Mouse (Mus musculus) midbrain, embryonic 12.5 days (tissue): ENCODE data around the gene Mrc1. TPM values are rescaled to one million over a fixed set of nuclear protein-coding genes. Genes with fewer than 3 reads are reported as not detected.

Experiments
- ATAC-seq: fragments of 200-750 bp; cut with Nextera tagmentation; 2 replicates; pipeline ENCODE4 v1.8.0; 2017; ENCODE audit warnings: low read depth, moderate TSS enrichment, moderate library complexity; ENCODE audit not compliant: low FRiP score
- H3K27ac ChIP-seq: fragments of 300-500 bp; sonication (generic); replicated peaks from 2 replicates; pipeline ENCODE4 v1.5.1; 2016; ENCODE audit warnings: mild to moderate bottlenecking
- H3K27me3 ChIP-seq: fragments of 300-500 bp; sonication (generic); 2 replicates; pipeline ENCODE4 v1.6.1; 2016; ENCODE audit warnings: mild to moderate bottlenecking
- H3K36me3 ChIP-seq: fragments of 300-500 bp; sonication (generic); 2 replicates; pipeline ENCODE4 v1.6.1; 2016
- H3K4me1 ChIP-seq: fragments of 300-500 bp; sonication (generic); 2 replicates; pipeline ENCODE4 v1.6.1; 2016
- H3K4me2 ChIP-seq: fragments of 300-500 bp; sonication (generic); replicated peaks from 2 replicates; pipeline ENCODE4 v1.6.1; 2016; ENCODE audit warnings: mild to moderate bottlenecking, moderate library complexity
- H3K4me3 ChIP-seq: fragments of 300-500 bp; sonication (generic); 2 replicates; pipeline ENCODE4 v1.5.1; 2016; ENCODE audit warnings: mild to moderate bottlenecking
- H3K9ac ChIP-seq: fragments of 300-500 bp; sonication (generic); replicated peaks from 2 replicates; pipeline ENCODE4 v1.6.1; 2016; ENCODE audit warnings: mild to moderate bottlenecking, moderate library complexity
- H3K9me3 ChIP-seq: fragments of 300-500 bp; sonication (generic); 2 replicates; pipeline ENCODE4 v1.6.1; 2016; ENCODE audit warnings: mild to moderate bottlenecking
- WGBS: fragments of 180-500 bp; shearing (Covaris S2); methylation state at CpG from one replicate; pipeline ENCODE4 v1.1.7; 2016; 5-methylcytosine and 5-hydroxymethylcytosine counted together
- polyA plus RNA-seq: library from polyadenylated mRNA; unstranded; fragments of >200 nt; fragmentation: Nextera tagmentation; extraction: Ambion mirVana; gene quantifications from 2 replicates; pipeline ENCODE4 v1.2.1, GENCODE M21; 2016

Mrc1 gene
- polyA plus RNA-seq, 1 experiment from 2014 or later: 9.0 TPM

DNA sequence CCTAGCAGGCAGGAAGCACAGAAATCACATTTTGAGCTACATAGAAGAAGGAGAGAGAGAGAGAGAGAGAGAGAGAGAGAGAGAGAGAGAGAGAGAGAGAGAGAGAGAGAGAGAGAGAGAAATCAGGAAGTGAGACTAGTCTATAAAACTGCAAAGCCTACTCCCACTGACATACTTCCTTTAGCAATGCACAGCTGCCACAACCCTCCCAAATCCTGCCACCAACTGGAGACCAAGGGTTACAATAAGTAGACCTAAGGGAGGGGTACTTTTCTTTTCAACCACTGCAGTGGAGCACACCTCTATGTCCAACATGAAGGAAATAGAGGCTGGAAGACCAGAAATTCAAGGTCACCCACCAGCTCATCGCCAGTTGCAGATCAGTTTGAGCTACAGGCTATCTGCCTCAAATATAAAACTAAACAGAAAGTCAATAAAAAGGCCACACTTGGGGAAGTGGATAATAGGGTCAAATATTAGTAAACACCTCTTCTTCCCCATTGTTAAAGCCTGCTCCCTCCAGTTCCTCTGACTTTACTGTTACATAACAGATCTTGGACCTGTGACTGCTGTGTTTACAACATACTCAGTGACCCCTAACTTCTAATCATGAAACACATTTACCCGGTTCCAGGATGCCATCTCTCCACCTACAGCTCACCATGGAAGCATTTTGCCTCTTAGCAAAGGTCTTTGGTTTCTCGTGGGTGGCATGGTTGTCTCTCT lies 20.8 kb downstream of the Mrc1 start:
- Histone ChIP-seq H3K27me3 (no peaks in the 10 kb centered on the region), H3K4me2 (no peak overlapping the region), H3K9ac (no peak overlapping the region), H3K9me3 (no peaks in the 10 kb centered on the region), H3K27ac (no peak overlapping the region), H3K36me3 (no peaks in the 10 kb centered on the region), H3K4me1 (no peaks in the 10 kb centered on the region), H3K4me3 (no peak overlapping the region)
- no peak for ATAC-seq
- WGBS: 78% methylated on average over 3 of the region's 3 CpGs

GRCm38 (mm10) chr2:14251938-14252337 lies 22.7 kb downstream of the Mrc1 start:
- Histone ChIP-seq H3K4me2 (no peak overlapping the region), H3K27me3 (no peaks in the 10 kb centered on the region), H3K9me3 (no peaks in the 10 kb centered on the region), H3K4me3 (no peak overlapping the region), H3K36me3 (no peaks in the 10 kb centered on the region), H3K27ac (no peak overlapping the region), H3K9ac (no peak overlapping the region), H3K4me1 (no peaks in the 10 kb centered on the region)
- 84% methylated on average over 3 of the region's 3 CpGs for WGBS
- ATAC-seq: no peak

GRCm38 (mm10) chr2:14258345-14258850 lies 29.2 kb downstream of the Mrc1 start:
- Histone ChIP-seq H3K27ac (no peak overlapping the region), H3K9ac (no peak overlapping the region), H3K4me2 (no peak overlapping the region), H3K4me1 (no peaks in the 10 kb centered on the region), H3K27me3 (no peaks in the 10 kb centered on the region), H3K36me3 (no peaks in the 10 kb centered on the region), H3K4me3 (no peak overlapping the region), H3K9me3 (no peaks in the 10 kb centered on the region)
- ATAC-seq: no peak

DNA sequence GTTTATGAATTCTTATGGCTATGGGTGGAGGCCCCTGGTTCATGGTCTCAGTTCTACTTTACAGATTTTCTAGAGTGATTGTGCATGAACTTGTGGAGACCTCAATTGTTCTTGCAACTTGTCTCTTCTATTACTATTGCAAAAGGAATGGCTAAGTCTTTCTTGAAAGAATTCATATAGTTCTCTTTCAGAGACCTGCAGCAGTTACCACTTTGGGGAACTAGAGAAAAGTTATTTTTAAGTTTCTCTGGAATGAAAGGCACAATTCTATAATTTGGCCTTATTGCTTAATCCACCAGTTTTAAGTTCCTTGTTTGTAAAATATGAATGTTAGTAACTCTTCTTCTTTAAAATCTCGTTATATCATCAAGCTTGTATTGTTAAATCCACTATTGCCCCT lies 32.9 kb downstream of the Mrc1 start:
- 85% methylated on average over 1 of the region's 1 CpGs for WGBS
- no peak overlapping the region for H3K9ac ChIP-seq
- H3K27ac ChIP-seq: no peak overlapping the region
- H3K36me3 ChIP-seq: no peaks in the 10 kb centered on the region
- no peak overlapping the region for H3K4me2 ChIP-seq
- no peaks in the 10 kb centered on the region for H3K4me1 ChIP-seq
- H3K27me3 ChIP-seq: no peaks in the 10 kb centered on the region
- ATAC-seq: no peak
- H3K4me3 ChIP-seq: no peak overlapping the region
- H3K9me3 ChIP-seq: no peaks in the 10 kb centered on the region

DNA sequence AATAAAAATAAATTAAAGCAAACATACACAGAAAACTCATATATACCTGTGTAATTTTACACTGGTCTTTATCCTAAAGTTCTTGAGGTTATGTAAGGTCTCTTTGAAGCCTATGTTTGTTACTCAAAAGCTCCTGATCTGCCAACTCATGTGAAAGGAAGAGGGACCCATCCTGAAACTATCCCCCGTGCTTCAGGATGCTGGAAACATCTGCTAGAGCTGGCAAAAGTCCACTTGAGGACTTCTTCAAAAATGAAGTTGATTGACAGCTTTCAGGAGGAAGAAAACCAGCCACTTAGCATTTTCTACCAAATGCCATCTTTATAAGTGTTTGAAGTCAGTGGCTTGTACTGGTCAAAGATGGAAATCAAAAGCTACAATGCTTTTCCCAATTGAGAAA lies 40.0 kb downstream of the Mrc1 start:
- H3K27ac ChIP-seq: no peak overlapping the region
- H3K36me3 ChIP-seq: no peaks in the 10 kb centered on the region
- no peaks in the 10 kb centered on the region for H3K4me1 ChIP-seq
- WGBS: 75% methylated on average over 1 of the region's 1 CpGs
- H3K9ac ChIP-seq: no peak overlapping the region
- no peaks in the 10 kb centered on the region for H3K27me3 ChIP-seq
- no peak overlapping the region for H3K4me3 ChIP-seq
- H3K4me2 ChIP-seq: no peak overlapping the region
- H3K9me3 ChIP-seq: no peaks in the 10 kb centered on the region
- no peak for ATAC-seq

- H3K27me3 ChIP-seq: no peaks in the 10 kb centered on the region
- no peaks in the 10 kb centered on the region for H3K36me3 ChIP-seq
- no peak overlapping the region for H3K9ac ChIP-seq
- WGBS: 90% methylated on average over 1 of the region's 1 CpGs
- no peaks in the 10 kb centered on the region for H3K9me3 ChIP-seq
- H3K4me2 ChIP-seq: no peak overlapping the region
- no peak overlapping the region for H3K4me3 ChIP-seq
- no peaks in the 10 kb centered on the region for H3K4me1 ChIP-seq
- no peak overlapping the region for H3K27ac ChIP-seq
- no peak for ATAC-seq
Measured at GRCm38 (mm10) chr2:14272088-14272487, 42.9 kb downstream of the Mrc1 start.

GRCm38 (mm10) chr2:14275796-14276195 lies 46.6 kb downstream of the Mrc1 start:
- H3K27me3 ChIP-seq: no peaks in the 10 kb centered on the region
- H3K9me3 ChIP-seq: no peaks in the 10 kb centered on the region
- H3K4me2 ChIP-seq: no peak overlapping the region
- H3K36me3 ChIP-seq: no peaks in the 10 kb centered on the region
- H3K4me3 ChIP-seq: no peak overlapping the region
- ATAC-seq: no peak
- no peak overlapping the region for H3K27ac ChIP-seq
- H3K9ac ChIP-seq: no peak overlapping the region
- WGBS: 83% methylated on average over 5 of the region's 5 CpGs
- H3K4me1 ChIP-seq: no peaks in the 10 kb centered on the region

DNA sequence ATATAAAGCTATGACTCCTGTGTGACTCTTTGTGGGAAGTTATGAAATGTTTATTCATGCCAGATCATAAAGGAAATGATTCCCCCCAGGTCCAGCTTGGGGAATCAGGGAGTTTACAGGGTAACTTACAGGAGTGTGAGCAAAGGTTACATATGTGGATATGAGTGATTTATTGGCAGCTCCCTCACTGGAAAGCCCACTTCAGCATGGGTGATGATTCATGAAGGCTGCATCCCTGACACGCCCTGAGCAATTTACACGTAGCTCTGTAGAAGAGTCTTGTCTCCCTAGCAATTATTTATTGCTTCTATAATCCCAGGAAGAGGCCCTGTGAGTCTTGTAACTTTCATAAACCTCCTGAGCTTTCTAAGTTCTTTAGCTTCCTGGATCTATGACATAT lies 50.1 kb downstream of the Mrc1 start:
- 69% methylated on average over 2 of the region's 2 CpGs for WGBS
- Histone ChIP-seq H3K4me3 (no peak overlapping the region), H3K36me3 (no peaks in the 10 kb centered on the region), H3K9me3 (no peaks in the 10 kb centered on the region), H3K27me3 (no peaks in the 10 kb centered on the region), H3K9ac (no peak overlapping the region), H3K27ac (no peak overlapping the region), H3K4me2 (no peak overlapping the region), H3K4me1 (no peaks in the 10 kb centered on the region)
- no peak for ATAC-seq

GRCm38 (mm10) chr2:14279795-14280194 lies 50.6 kb downstream of the Mrc1 start:
- ATAC-seq: no peak
- no peaks in the 10 kb centered on the region for H3K27me3 ChIP-seq
- no peak overlapping the region for H3K4me3 ChIP-seq
- H3K9me3 ChIP-seq: no peaks in the 10 kb centered on the region
- no peak overlapping the region for H3K4me2 ChIP-seq
- whole genome bisulfite sequencing: 88% methylated on average over 6 of the region's 6 CpGs
- H3K36me3 ChIP-seq: no peaks in the 10 kb centered on the region
- no peaks in the 10 kb centered on the region for H3K4me1 ChIP-seq
- H3K9ac ChIP-seq: no peak overlapping the region
- H3K27ac ChIP-seq: no peak overlapping the region

- Histone ChIP-seq H3K36me3 (no peaks in the 10 kb centered on the region), H3K4me2 (no peak overlapping the region), H3K9ac (no peak overlapping the region), H3K9me3 (no peaks in the 10 kb centered on the region), H3K27me3 (no peaks in the 10 kb centered on the region), H3K4me3 (no peak overlapping the region), H3K4me1 (no peaks in the 10 kb centered on the region), H3K27ac (no peak overlapping the region)
- peak; percentile 76 for ATAC-seq
- 36% methylated on average over 5 of the region's 5 CpGs for WGBS
Measured at GRCm38 (mm10) chr2:14295334-14295733, 66.1 kb downstream of the Mrc1 start.

DNA sequence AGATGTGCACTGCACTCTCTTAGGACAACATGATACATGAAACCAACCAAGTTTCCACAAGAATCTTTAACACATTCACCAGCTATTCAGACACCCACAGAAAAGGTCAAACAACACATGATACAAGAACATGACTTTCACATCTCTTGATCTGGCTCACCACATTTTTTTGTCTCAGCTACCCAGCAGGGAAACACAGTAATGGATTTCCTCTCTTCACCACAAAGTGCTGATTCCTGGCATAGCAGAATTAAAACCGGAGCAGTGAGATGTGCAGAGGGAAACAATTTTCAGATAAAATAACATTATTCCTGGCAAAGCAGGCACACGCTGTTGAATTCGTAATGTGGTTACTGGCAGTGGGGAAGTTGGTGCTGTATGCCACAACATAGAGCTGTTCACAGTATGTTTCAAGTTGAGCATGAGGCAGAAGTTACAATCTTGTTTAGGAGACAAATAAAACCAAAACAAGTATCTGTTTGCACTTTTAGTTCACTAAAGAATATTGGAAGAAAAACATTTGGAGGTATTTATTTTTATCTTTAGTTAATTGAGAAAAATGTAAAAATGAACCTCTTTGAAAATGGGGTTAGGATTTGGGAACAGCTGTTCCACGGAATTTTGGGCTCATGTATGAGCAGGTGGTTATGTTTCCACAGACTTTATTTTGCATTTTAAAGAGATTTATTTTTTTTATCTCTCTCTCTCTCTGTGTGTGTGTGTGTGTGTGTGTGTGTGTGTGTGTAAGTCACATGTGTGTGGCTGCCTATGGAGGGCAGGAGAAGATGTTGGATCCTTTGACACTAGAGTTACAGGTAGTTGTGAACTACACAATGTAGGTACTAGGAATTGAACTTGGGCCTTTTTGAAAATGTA lies 83.6 kb downstream of the Mrc1 start:
- 69% methylated on average over 4 of the region's 4 CpGs for WGBS
- no peaks in the 10 kb centered on the region for H3K4me1 ChIP-seq
- ATAC-seq: no peak
- H3K4me3 ChIP-seq: no peak overlapping the region
- H3K9ac ChIP-seq: no peak overlapping the region
- H3K27ac ChIP-seq: no peak overlapping the region
- no peaks in the 10 kb centered on the region for H3K27me3 ChIP-seq
- H3K9me3 ChIP-seq: 0 out of 2 replicates have a peak, but pooled peaks cover 3% of the 10 kb centered on the region
- no peaks in the 10 kb centered on the region for H3K36me3 ChIP-seq
- H3K4me2 ChIP-seq: no peak overlapping the region

- ATAC-seq: no peak
- H3K4me3 ChIP-seq: no peak overlapping the region
- 83% methylated on average over 3 of the region's 3 CpGs for WGBS
- no peak overlapping the region for H3K9ac ChIP-seq
- no peak overlapping the region for H3K4me2 ChIP-seq
- no peaks in the 10 kb centered on the region for H3K27me3 ChIP-seq
- H3K9me3 ChIP-seq: 0 out of 2 replicates have a peak, but pooled peaks cover 3% of the 10 kb centered on the region
- H3K36me3 ChIP-seq: no peaks in the 10 kb centered on the region
- H3K27ac ChIP-seq: no peak overlapping the region
- H3K4me1 ChIP-seq: no peaks in the 10 kb centered on the region
Measured at GRCm38 (mm10) chr2:14315113-14315512, 85.9 kb downstream of the Mrc1 start.
